Mouse (Mus musculus) cortical plate, adult 2 months (tissue): ENCODE data around the gene Ksr1.

Experiments used
- CTCF ChIP-seq: fragments of 200-500 bp; IDR thresholded peaks from 2 replicates; pipeline ENCODE4 v1.5.1; 2011; ENCODE audit warnings: mild to moderate bottlenecking, control low read depth, low read length; ENCODE audit not compliant: insufficient read depth; ENCODE audit errors: extremely low read depth
- POLR2A ChIP-seq: fragments of 200-500 bp; IDR thresholded peaks from 2 replicates; pipeline ENCODE4 v1.6.1; 2011; ENCODE audit warnings: mild to moderate bottlenecking, low read length, control low read depth; ENCODE audit not compliant: insufficient read depth; ENCODE audit errors: extremely low read depth

DNA sequence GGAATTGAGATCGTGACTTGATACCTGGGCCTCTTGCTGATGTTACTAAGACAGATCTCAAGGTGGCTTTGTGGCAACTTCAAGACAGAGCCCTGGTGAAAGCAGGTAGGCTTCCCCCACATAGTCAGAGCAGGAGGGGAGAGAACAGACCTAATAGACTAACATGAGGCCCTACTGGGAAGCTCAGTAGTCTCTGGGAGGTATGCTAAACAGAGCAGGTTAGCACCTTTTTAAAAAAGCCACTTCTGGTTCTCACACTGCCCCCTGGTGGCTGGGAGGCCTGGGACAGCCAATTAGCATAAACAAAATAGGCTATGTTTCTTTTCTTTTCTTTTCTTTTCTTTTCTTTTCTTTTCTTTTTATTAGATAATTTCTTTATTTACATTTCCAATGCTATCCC, 46.0 kb upstream of the Ksr1 start:
- TF ChIP-seq CTCF (peak; percentile 22; the same call in 1 of the 2 replicates), POLR2A (no peak)
